Mouse (Mus musculus): ENCODE measurements at regions not wholly inside any gene's neighbourhood (a gene's known extent, or its start where the extent isn't known, plus 50 kb on each side); places are given as distances from the start of the nearest gene placed in this dataset.

DNA sequence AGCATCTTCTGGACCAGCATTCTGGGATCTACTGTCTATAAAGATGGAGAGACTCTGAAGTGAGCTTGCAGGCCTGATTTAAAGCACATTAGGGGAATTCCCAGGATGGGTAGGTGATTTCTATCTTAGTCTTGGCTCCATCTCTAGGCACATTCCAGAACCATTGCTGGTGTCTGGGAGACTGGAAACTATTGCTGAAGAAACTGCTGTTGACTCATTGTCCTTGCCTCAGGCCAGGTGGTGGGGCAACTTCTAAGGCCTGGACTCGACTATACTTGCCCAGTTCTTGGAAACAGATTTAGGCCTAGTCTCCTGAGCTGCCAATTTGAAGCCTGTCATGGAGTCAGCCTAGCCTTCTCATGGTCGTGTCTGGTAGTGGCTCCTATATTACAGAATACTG lies 61.5 kb upstream of the Kdm8 start:
- no peak for DNase-seq (ENCODE audit: low read depth in 1 of 2, low spot score in 2 of 2)

DNA sequence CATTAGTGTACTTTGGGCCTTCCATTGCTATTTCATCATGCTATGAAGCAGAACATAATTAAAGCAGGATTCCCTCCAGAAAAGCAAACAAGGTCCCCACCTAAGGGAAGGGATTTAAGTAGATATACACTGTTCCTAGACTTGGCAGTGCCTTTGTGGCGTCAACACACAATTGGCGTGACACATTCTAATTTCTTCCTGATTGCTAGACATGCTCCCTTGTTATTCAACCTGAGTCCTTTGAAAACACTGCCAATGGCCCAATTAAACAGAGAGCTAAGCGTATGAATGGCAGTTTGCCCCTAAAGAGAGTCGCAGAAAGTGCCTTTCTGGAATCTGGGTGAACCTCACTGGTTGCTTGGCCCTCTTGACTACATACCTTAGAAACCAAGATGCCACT lies 60.3 kb upstream of the Kdm8 start:
- no peak for DNase-seq (ENCODE audit: low read depth in 1 of 2, low spot score in 2 of 2)

DNA sequence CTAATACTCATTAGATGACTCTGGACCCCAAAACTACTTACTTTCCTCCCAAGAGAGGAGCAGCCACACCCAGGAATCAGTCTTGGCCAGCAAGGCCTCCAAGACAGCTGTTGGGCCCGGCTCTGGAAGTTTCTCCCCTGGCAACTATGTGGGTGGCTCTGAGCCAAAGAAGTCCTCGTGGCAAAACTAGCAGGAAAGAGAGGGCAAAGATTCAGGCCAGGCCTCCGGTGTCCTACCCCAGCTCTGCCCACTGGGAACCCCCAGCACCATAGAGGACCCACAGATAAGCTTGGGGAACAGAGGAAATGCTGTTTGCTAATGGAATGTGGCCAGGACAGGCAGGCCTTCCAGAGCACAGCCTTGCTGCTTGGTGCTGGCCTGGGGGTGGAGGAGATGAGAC lies 51.9 kb upstream of the Kdm8 start:
- no peak for DNase-seq (ENCODE audit: low read depth in 1 of 2, low spot score in 2 of 2)

DNA sequence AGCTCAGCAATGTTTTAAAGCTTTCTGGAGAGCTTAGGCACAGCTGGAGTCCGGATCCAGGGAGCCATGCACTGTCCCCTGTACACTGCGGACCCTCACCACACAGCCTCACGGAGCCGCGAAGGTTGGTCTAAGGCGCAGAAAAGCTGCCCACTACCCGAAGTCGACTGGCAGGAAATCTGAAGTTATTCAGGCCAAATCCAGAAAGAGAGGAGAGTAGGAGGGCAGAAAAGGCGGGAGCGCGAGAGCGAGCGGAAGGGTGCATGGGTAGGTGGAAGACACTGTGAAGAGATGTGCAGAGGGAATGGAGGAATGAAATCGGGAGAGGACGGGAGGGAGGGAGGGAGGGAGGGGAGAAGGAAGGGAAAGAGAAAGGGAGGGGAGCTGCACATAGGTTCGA lies 51.2 kb upstream of the Kdm8 start:
- DNase-seq (ENCODE audit: low read depth in 1 of 2, low spot score in 2 of 2) = no peak

DNA sequence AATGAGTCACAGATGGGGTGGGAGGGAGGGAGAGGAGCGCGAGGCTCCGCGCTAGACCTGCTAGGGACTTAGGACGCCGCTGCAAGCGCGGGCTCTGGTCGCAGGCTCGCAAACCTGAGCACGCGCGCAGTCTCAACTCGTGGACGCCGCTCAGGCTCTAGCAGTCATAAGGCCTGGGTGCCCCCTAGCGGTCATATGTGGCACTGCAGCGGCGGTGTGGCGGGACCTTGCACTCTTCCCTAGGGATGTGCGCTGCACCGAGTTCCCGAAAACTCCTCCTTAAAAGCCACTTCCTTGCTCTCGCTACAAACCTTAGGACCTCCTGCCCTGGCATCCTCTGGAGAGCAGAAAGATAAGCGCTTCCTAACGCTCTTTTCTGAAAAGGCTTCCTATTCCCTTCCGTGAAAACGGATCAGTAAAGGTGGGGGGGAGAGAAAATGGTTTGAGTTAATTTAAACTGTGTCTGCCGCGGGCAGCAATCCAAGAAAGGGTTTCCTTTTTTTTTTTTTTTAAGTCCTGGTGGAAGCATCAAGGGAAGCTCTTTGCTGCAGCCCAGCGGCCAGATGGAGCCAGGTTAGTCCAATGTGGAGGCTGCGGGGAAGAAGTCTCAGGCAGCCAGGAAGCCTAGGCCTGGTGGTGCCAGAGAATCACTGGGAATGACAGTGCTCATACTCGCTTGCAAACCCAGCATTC lies 50.7 kb upstream of the Kdm8 start:
- peak; percentile 52 to 67 for DNase-seq (ENCODE audit: low read depth in 1 of 2, low spot score in 2 of 2)
